Mouse (Mus musculus): ENCODE measurements at regions not wholly inside any gene's neighbourhood (a gene's known extent, or its start where the extent isn't known, plus 50 kb on each side); places are given as distances from the start of the nearest gene placed in this dataset.
A peak's percentile ranks its signal among the peaks of the same experiment; 100 is the strongest.
"Not testable (repeated sequence)": the region's sequence is repeated elsewhere in the genome, so short reads cannot be mapped to it uniquely, and the experiment has no call there.

DNA sequence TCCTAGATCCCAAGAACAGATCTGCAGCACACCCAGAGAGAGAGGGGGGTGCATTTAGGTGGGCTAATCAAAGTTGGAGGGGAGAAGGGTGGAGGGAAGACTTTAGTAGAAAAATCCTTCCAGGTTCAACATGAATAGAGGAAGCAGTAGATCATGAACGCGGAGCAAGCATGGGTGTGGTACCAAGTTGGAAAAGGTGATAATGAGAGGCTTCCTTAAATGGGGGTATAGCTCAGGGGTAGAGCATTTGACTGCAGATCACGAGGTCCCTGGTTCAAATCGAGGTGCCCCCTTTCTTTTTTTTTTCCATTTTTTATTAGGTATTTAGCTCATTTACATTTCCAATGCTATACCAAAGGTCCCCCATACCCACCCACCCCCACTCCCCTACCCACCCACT lies 54.0 kb upstream of the Krba1 start:
- not testable (repeated sequence) for ATAC-seq (replicated peaks; ENCODE audit: poor library complexity, severe bottlenecking)

DNA sequence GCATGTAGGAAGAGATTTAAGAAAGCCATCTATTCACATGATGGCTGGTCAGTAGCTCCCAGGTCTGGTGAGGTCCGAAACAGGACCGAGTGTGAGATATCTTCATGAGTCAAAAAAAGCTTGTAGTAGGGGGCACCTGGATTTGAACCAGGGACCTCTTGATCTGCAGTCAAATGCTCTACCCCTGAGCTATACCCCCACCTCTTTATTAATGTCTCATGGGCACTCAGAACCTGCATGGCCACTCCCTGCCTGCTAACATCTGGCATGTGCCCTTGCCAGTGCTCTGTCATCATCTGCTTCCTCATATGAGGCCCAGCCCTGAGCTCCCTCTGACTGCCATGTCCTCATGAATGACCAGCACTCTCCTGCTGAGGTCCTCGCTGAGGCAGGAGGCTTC lies 58.4 kb upstream of the Krba1 start:
- not testable (repeated sequence) for ATAC-seq (replicated peaks; ENCODE audit: poor library complexity, severe bottlenecking)

DNA sequence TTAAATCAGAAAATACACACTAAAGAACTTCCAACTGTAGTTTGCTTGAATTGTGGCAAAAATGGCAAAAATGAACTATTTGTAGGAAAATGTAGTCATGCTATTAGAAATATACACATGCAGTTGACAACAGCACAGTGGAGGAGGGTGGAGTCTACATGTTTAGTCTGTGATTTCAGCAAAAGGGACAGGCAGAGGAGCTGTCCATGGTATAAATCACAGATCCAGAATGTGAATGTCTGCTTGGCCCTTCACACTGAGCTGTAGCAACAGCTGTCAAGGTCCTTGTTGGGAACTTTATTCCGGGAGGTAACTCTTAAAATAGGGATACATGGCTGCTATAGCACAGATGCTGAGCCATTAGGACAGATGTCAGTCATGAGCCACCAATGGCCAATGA lies 107.4 kb upstream of the Krba1 start:
- ATAC-seq (replicated peaks; ENCODE audit: poor library complexity, severe bottlenecking) = no peak

DNA sequence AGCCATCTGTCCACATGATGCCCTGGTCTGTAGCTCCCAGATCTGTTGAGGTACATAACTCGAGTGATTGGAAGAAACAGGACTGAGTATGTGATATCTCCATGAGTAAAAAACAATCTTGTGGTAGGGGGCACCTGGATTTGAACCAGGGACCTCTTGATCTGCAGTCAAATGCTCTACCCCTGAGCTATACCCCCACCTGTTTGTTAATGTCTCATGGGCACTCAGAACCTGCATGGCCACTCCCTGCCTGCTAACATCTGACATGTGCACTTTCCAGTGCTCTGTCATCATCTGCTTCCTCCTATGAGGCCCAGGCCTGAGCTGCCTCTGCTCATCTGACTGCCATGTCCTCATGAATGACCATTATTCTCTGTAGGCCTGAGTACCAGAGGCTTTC lies 115.7 kb upstream of the Krba1 start:
- ATAC-seq (replicated peaks; ENCODE audit: poor library complexity, severe bottlenecking) = not testable (repeated sequence)

DNA sequence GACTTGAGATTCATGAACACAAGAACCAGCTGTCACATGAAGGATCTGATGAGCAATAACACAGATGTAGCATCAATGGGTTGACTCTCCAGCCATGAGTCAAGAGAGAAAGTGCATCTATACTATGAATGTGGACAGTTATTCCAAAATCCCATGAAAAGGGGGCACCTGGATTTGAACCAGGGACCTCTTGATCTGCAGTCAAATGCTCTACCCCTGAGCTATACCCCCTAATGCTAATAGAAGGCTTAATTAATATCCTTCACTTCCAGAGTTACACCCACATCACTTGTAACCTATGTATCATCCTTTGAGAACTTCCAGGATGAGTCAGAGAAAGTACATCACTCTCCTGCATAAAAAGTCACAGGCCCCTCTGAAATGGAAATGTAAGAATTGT lies 133.8 kb upstream of the Krba1 start:
- ATAC-seq (replicated peaks; ENCODE audit: poor library complexity, severe bottlenecking) = not testable (repeated sequence)

DNA sequence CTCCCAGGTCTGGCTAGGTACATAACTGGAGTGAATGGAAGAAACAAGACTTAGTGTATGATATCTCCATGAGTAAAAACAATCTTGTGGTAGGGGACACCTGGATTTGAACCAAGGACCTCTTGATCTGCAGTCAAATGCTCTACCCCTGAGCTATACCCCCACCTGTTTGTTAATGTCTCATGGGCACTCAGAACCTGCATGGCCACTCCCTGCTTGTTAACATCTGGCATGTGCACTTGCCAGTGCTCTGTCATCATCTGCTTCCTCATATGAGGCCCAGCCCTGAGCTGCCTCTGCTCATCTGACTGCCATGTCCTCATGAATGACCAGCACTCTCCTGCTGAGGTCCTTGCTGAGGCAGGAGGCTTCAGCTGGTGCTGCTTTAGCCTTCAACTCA lies 142.4 kb upstream of the Krba1 start:
- ATAC-seq (replicated peaks; ENCODE audit: poor library complexity, severe bottlenecking) = not testable (repeated sequence)

DNA sequence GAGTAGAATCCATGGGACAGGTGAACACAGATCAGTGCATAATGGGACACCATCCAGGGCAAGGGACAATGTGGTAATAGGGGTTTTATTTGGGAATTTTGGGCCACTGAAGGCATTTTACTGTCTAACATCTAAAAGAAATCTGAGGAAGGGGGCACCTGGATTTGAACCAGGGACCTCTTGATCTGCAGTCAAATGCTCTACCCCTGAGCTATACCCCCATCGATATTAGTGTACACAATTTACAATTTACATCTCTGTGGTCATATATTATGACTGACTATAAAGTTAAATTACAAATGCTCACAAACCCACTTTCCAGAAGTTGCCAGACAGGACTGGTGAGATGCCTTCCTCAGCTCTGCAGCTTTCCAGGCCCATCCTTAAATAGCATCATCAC lies 143.4 kb upstream of the Krba1 start:
- no peak for ATAC-seq (replicated peaks; ENCODE audit: poor library complexity, severe bottlenecking)

DNA sequence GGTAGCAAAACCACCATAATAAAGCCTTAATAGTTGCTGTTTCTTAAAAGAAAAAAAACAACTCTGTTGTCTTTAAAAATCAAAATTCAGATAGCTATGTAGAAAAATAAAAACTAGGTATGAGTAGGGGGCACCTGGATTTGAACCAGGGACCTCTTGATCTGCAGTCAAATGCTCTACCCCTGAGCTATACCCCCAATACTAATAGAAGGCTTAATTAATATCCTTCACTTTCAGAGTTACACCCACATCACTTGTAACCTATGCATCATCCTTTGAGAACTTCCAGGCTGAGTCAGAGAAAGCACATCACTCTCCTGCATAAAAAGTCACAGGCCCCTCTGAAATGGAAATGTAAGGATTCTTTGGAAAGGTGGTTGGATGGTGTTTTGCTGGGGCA lies 151.2 kb upstream of the Krba1 start:
- not testable (repeated sequence) for ATAC-seq (replicated peaks; ENCODE audit: poor library complexity, severe bottlenecking)

DNA sequence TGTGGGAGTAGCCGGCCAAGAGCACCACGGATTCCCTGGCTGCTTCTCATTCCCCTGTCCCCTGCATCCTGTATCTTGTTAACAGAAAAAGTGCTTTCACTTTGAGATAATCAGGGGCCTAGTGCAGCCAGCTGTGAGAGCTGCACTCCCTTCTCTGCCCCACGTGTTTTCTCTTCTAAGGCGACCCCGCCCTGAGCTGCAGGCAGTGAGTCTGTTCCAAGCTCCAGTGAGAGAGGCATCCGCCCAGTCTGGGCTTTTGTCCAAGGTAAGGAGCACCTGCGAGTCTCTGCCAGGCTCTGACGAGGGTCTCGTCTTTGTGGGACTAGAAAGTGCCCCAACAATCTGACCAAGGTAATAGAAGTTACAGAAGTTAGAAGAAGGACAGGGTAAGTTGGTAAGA lies 141.0 kb upstream of the Zfp746 start:
- no peak for ATAC-seq (replicated peaks; ENCODE audit: poor library complexity, severe bottlenecking)

DNA sequence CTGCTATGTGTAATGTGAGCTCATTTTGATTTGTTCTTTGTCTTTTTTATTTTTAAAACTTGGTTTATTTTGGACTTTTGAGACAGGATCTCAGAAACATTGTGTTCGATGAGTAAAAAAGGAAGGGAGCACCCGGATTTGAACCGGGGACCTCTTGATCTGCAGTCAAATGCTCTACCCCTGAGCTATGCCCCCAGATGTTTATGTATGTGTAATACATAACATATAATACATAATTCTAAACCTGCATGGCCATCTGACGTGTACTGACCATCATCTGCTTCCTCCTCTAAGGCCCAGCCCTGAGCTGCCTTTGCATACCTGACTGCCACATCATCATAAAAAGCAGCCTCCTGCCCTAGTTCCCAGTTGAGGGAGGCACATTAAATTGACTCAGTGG lies 137.8 kb upstream of the Zfp746 start:
- ATAC-seq (replicated peaks; ENCODE audit: poor library complexity, severe bottlenecking) = no peak

DNA sequence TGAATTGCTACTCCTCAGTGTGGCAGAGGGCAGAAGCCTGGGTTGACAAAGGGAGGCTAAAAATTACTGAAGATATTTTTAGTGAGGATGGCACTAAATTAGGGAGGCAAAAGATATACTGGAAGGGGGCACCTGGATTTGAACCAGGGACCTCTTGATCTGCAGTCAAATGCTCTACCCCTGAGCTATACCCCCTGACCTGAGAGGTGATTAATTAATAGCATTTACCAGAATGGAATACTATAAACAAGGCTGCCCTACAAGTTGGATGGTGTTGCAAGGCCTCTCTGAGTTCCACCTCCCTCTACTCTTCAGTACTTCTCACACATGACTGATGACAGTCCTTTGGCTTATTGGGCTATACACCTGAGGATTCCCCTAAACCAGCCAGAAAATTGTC lies 136.6 kb upstream of the Zfp746 start:
- no peak for ATAC-seq (replicated peaks; ENCODE audit: poor library complexity, severe bottlenecking)

DNA sequence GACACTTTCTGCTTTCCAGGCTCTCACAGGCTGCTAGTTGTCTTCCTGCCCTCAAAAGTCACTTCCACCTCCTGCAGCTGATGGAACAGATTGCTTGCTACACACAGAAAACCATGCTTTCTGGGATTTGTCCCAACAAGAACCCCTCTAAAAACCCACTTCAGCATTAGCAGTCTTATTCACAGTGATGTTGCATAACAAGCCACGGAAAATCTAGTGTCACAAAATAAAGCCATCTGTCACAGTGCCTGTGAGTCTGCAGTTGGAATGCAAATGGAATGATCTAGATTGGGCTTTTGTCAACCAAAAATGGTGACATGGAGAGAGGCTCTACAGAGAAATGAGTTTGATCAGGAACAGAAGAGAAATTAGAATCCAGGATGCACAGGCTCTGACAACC lies 135.4 kb upstream of the Zfp746 start:
- not testable (repeated sequence) for ATAC-seq (replicated peaks; ENCODE audit: poor library complexity, severe bottlenecking)

DNA sequence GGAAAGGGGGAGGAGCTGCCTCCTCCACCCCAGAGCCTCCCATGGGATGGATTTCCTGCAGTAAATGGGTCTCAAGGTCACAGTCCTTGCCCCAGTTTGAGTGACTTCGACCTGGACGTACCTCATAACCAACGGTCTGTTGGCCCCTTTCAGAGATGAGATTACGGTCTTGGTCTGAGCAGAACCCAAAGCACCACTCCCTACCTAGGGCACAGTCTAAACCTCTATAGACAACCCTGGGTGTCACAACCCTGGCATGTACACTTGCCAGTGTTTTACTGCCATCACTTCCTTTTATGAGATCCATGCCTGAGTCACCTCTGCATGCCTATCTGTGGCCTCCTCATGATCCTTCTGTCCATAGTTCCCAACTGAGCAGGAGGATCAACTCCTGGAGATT lies 128.8 kb upstream of the Zfp746 start:
- ATAC-seq (replicated peaks; ENCODE audit: poor library complexity, severe bottlenecking) = no peak

DNA sequence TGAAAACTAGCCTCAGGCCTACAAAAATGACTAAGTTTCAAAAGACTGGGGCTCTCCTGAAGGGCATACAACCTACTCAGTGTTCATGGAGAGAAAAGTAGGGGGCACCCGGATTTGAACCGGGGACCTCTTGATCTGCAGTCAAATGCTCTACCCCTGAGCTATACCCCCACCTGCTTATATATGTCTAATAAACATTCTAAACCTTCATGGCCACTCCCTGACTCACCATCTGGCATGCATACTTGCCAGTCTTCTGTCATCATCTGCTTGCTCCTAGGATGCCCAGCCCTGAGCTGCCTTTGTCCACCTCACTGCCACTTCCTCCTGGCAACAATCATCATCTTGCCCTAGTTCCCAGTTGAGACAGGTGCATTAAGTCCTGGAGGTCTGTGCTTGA lies 123.3 kb upstream of the Zfp746 start:
- ATAC-seq (replicated peaks; ENCODE audit: poor library complexity, severe bottlenecking) = no peak

DNA sequence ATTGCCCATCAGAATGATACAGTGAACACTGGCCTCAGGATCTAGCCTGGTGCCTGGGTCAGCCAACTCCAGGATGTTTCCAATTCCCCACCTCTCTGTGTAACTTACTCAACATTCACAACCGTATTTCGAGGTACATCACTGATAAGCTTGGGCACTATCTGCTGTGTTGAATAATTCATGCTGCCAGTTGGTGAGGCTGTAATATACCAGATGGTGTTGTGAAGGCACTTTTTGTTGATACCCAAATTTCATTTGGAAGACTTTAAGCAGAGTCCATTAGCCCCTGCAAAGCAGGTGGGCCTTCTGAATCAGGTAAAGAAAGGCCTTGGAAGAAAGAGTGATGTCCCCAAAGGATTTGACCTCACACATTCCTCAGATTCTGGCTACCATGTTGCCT lies 122.7 kb upstream of the Zfp746 start:
- no peak for ATAC-seq (replicated peaks; ENCODE audit: poor library complexity, severe bottlenecking)

DNA sequence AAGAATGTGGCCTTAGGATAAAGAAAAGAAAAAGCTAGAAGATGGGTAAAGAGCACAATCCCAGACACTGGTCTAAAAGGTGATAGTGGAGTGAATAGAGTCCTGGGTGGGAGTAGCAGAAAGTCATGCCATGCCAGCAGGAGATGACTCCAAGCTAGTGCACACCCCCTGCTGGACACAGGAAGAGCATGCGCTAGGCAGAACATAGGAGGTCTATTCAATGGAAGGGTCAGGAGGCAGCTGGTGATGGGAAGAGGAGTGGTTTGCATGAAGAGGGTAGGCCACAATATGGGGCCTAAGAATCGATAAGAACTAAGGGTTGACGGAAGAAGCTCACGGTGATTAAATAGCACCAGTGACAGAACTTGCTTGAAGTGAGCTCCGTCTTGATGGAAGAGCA lies 119.3 kb upstream of the Zfp746 start:
- 0 out of 2 replicates have a peak, but pooled peaks have one; percentile 25 for ATAC-seq (replicated peaks; ENCODE audit: poor library complexity, severe bottlenecking)

DNA sequence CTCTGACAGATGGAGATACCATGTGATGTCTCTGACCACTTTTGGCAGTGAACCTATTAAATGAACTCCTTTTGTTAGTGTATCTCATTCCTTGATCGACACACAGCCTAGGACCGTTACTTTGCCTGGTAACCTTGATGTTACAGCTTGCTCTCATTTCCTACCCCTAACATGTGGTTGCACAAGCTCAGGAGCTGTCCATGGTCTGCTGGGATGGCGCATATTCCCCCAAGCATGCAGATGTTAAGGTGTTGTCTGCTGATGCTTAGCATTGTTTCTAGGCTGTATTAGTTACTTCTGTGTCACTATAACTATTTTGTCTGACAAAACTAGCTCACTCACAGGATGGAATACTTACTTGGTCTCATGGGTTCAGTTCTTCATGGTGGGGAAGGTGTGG lies 113.6 kb upstream of the Zfp746 start:
- ATAC-seq (replicated peaks; ENCODE audit: poor library complexity, severe bottlenecking) = no peak

DNA sequence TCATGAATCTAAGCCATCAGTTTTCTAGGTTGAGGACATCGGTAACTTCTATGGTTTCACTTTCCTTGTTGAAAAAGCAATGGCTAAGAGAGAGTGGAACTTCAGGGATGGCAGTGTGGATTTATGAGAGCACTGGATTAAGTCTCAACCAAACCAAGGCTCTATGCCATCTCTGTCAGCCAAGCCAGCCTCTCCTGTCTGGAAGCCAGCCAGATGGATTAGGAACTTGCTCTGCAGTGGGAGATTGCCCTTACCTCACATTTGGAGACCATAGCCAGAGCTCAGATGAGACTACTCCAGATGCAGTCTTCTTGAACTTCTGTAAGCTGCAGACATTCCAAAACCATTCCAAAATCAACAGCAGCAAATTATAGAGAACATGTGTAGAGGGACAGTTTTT lies 112.4 kb upstream of the Zfp746 start:
- ATAC-seq (replicated peaks; ENCODE audit: poor library complexity, severe bottlenecking) = no peak

DNA sequence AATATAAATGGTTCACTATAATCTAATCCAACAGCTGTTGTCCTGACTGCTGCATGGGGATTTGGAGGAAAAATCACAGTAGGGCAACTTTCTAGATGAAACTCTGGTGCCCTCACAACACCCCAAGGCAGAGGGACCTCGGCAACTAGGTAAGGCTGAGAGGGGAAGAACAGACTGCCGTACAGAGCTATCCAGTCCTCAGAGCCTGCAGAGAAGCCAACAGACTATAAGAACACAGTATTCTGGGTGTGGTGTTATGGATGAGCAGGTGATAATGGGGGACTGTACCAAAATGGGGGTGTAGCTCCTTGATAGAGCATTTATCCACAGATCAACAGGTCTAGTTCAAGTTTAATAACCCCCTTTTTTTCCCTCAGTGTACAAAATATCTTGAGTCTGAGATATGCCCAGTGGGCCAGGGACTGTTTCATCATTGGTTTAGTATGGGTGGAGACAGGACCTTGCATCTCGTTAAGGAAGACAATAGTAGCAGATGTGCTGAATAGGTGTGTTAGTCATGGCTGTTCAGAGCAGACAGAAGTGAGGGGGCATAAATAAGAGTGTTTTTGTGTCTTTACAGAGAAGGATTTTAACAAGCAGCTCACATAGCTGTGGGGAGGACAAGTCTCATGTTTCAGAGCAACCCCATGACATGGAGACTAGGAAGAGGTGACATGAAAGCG lies 111.4 kb upstream of the Zfp746 start:
- no peak for ATAC-seq (replicated peaks; ENCODE audit: poor library complexity, severe bottlenecking)

DNA sequence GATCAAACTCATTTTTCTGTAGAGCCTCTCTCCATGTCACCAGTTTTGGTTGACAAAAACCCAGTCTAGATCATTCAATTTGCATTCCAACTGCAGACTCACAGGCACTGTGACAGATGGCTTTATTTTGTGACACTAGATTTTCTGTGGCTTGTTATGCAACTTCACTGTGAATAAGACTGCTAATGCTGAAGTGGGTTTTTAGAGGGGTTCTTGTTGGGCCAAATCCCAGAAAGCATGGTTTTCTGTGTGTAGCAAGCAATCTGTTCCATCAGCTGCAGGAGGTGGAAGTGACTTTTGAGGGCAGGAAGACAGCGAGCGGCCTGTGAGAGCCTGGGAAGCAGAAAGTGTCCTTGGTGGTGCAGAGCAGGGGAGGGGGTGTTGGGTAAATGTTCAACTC lies 102.0 kb upstream of the Zfp746 start:
- ATAC-seq (replicated peaks; ENCODE audit: poor library complexity, severe bottlenecking) = not testable (repeated sequence)

DNA sequence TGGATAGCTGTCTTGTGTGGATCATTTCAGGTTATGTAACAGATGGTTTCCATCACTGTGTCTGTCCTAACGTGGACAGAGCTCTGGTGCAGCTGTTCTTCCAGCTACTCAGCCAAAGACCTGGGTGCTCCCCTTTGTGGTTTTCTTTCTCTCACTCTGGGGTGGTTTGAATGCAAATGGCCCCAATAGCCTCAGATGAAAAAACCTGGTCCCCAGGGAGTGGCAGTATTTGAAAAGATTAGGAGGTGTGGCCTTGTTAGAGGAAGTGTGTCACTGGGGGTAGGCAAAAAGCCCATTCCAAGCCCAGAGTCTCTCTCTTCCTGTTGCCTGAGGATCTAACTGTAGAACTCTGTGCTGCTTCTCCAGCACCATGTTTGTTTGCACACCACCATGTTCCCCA lies 98.9 kb upstream of the Zfp746 start:
- ATAC-seq (replicated peaks; ENCODE audit: poor library complexity, severe bottlenecking) = no peak

DNA sequence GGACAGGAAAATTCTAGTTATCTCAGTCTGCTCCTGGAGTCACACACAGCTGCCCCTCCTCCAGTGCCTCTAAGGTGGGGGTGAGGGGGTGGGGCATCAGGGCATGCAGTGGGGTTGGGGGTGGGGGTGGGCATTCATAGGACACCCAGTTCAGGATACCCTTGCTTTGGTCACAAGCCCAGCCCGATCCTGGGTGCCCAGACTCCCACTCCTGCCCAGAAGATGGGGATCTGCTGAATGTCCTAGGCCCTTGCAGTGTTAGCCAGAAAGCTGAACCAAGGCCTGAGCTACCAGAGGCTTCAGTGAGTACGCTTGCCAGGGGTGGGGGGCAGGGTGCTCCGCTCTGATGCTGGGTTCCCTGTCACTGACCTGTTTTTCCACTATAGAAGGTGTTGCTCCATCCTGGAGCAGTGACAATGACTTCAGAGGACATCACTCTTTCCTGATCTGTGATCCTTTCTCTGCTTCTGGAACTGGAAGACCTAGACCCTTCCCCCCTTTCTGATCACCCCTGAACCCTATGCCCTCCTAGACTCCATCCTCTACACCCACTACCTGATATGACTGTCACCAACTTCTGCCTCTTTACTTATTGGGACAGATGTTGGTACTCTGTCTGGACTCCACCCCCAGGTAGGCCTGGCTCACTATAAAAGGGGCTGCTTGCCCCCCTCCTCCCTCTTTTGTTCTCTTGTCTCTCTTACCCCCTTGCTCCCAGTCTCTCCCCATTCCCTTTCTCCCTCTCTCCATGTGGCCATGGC lies 92.1 kb upstream of the Zfp746 start:
- ATAC-seq (replicated peaks; ENCODE audit: poor library complexity, severe bottlenecking) = no peak
